Mouse (Mus musculus) telencephalon, adult 2 months (tissue): ENCODE measurements at regions not wholly inside any gene's neighbourhood (a gene's known extent, or its start where the extent isn't known, plus 50 kb on each side); places are given as distances from the start of the nearest gene placed in this dataset.

ENCODE experiments used
- DNase-seq: peaks from one replicate; pipeline ENCODE4 v3.0.0-alpha.2; 2011; ENCODE audit warnings: low read depth, low spot score

DNA sequence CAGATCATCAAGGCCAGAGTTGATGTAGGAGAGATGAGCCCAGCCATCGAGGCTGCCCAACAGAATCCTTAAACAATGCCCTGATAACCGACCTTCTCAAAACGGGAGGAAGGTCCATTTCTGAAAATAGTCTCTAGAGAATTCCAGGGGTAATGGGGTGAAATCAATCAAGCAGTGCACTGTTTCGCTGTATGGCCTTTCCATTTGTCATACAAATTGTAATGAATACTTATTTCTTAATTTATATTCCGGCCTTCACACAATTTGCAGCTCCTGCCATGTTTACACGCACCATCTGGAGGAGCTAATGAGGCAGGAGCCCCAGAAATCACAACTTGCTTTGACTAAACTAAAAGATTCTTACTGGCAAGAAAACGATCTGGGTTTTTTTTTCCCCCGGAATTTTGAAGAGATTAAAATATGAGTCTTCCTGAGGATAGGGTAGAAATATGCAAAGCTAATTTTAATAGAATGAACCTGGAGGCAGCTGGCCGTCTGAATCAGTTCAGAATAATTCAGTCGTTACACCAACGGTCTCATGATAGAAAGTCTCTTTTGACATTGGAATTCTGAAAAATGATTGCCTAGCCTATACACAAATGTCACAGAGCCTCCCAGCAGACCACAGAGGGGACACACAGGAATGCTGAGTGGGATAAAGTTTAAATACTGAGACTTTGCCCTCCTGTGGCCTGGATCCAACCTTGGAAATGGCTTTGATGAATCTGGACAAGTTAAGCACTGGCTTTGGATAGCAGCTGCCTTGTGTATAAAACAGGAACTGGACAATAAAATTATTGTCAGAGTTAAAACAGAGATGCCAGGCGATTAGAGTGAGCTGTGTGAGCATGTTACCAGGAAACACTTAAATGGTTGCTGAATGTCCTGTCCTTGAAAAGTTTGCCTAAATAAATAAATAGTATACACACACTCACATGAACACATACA, 115.0 kb upstream of the Frem1 start:
- peak; percentile 31 for DNase-seq

DNA sequence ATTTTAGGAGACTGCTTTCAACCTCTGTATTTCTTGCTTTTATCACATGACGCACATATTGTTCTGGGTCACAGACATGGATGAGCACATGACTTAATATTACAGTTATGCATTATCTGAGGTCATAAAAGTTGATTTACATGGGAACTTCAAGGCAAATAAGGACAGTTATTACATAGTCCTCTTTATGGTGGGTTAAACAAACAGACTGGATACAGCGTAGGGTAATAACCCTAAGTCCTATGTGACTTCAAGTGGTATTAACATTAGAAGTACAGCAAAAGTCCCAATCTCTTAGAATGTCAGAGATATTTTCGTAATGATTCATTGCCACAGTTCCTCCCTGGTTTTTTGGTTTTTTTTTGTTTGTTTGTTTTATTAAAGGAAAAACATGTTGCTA, 94.6 kb upstream of the Frem1 start:
- no peak for DNase-seq

DNA sequence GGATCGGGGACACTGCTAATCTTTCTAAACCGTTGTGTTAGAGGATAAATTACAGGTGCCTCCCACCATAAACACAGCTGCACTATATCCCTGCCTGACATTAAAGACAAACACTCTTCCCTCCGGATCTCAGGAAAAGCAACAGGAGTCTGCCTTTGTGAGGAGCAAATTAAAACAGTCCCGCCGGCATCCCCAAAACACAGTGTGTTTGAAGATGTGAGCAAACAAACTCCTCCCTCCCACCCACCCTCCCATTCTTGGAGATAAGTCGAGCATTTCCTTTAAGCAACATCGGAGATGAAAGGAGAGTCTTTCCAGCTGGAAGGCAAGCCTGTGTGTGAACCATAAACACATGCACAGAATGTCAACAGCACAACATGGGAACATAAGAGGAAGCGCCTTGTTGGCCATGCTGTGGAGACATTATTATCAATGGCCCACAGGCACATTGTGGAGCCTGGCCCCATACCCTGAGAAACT, 93.6 kb upstream of the Frem1 start:
- no peak for DNase-seq

DNA sequence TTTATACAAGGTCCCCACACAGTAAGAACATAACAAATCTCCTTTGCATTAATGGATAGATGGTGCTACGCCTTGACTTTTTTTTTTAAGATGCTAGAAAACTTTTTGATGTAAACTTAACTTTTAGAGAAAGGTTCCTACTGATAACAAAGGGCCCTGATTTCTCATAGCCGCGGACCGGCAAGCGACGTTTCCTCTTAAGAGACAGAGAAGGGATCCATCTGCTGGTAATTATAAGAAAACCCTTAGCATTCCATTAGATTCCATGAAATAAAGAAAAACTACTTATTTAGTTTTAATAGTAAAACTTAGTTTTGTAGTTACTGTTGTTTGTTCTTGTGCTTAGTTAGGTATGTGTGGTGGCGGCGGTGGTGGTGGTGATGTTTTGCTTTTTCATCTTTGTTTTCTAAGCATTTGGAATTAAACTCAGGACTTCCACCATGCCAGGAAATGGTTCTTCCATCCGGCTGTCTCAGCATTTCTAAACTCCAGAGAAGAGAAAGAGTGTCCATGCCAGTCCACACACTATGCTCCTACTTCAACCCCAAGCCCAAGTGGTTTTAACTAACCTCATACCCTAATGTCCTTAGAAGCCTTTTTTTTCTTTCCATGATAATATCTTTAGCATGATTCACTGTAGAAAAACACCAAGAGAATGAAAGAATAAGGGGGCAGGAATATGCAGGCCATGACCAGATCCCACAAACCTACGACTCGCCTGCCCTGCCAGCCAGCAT, 92.8 kb upstream of the Frem1 start:
- DNase-seq = no peak

DNA sequence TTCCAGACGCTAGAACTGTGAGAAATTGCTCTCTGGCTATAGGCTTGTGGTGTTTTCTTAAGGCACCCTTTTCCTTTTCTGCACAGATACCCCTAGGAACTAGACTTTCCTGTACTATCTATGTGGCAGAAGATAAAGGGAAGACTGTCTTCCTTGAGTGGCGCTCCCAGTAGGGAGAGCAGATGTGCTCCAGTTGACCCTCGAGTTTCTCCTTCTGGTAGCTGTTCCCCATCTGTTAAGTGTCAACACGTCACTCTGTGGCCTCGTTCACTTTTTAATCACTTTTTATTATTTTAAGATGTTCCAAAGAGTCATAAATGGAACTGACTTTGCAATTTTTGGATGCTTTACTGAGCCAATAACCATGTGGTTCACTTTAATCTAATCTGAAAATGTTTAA, 89.6 kb upstream of the Frem1 start:
- DNase-seq = no peak

DNA sequence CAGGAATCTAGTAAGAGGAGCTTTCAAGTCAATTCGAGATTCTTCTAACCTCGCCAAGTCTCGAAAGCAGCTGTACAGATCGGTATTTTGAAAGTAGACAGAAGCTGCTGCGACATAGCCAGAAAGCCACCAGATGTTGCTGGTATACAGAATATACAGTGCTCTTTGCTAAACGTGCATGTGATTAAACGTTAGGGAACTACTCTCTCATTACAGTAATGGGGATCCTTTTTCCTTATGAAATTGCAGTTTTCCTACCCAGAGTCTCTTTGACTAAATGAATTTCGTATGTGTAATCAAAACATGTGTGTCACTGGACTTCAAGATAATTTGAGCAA, 70.5 kb upstream of the Frem1 start:
- DNase-seq = no peak

DNA sequence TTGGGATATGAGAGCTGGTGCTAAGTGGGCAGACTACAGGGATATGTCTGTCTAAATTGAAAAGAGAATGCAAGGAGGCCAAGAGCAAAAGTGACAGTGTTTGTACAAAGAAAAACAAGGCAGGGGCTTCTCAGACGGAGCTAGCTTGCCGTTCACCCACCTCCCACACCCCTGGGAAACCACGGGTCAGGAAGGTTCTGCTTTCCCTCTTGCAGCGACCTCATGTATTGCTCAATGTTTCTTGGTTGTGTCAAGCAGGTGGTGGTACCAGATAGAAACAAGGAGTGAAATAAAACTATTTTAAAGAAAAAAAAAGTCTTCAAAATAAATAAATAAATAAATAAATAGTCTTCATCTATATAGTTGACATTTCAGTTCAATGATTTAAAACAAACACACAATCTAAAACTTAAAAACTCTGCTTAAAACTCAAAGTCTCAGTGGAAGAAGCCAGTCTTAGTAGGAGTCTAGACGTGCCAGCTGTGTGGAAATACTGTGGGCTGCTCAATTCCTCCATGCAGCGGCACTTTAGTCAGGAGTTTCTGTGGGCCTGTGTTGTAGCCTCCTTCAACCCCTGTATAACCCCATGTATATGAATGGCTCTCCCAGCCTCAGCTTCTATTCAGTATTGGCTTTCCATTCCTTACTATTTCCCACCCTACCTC, 70.0 kb upstream of the Frem1 start:
- DNase-seq = no peak

DNA sequence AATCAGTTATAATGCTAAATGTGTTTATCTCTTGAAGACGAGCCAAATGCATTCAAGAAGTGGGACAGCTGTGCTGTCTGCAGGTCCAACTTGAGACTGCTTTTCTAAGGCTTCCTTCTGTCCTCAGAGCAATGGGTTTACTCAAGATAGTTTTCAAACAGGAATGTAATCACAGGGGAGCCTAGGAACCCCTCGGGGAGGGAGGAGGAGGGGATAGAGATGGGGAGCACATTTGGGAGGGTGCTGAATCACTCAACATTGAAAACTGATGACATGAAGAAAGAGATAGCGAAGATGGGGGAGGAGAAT, 56.5 kb upstream of the Frem1 start:
- no peak for DNase-seq

DNA sequence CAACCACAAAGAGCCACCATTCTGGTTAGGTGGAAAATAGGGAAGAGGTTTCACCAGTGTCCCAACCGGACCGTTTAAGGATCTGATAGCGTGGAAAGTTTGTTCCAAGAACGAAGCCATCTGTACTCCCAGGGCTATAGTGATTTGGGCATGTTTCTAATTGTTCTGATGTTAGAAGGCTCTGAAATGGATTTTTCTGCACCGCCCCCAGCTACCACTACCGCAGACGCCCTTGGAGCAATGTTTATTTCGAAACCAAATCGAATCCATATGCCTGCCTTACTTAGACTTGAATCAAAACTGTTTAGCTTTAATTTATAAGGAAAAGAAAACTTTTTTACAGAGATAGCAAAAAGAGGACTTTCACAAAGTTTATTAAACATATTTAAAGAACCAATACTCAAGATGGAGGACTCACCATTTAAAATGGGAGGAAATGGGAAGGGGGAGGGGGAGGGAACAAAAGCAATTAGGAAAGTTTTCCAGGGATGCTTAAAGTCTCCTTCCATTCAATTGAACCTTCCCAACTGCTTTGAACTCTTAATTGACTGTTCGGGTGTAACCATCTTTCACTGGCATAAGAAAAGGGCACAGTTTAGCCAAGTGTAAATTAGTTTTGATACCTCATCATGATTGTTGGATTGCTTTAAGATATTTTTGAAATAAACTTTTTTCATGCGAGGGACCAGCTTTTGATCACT, 56.0 kb upstream of the Frem1 start:
- DNase-seq = no peak

DNA sequence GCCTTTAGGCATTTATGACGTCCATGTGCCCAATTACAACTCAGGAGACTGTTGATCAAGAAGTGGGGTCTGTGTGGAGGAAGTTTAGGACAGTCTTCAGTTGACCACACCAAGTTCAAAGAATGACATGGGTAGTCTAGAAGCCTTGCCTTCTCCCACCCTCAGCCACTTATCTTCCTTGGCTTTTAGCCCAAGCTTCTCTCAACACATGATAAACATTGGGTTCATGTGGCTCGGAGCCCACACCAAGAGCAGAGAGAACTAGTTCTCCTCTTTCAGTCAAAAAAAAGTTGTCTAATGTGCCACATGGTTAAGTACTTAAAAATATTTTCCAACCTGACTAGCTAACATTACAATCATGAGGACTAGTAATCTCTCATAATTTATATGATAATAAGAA, 55.0 kb upstream of the Frem1 start:
- no peak for DNase-seq

DNA sequence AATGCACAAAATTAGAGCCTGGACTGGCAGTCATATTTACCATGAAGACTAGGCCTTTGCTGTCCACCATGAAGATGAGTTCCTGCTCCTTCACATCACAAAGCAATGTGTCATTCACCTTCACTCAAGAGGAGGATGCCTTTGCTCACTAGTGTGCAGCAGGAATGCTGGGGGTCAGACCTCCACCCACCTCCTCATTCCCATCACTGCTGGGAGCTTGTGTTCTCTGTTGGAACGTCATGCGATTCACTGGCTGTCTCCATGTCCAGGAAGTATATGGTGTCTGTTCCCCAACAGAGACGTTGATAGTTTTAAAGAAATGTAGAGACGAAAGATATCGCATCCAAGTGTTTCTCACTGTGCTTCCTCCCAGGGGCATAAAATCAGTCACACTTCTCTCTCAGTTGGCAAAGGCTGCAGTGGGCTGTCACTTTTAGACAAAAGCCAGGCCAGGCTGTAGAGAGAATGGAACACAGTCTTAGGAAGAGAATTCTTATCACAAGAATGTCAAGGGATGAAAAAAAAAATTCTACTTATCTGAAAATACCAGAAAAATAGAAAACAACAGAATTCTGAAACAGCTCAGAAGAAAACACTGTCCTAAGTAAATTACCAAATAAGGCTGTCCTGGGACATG, 52.0 kb upstream of the Frem1 start:
- DNase-seq = no peak

DNA sequence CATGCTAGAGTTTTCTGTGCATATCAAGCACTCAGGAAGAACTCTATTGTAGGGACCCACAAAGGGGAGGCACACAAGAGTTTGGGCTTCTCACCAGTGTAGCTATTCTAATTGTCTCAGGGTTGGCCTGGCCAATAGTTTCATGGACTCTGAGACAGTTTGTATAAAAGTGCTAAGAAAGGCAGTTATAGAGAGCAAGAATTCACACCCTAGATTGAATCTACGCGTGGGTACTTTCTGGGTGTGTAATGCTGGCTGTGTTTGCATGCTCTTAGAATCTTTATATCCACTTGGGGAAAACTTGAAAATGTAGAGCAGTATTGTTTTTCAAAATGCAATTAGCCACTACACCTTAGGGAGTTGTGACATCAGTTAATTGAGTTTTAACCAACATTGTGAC, 50.8 kb upstream of the Frem1 start:
- DNase-seq = peak; percentile 12

DNA sequence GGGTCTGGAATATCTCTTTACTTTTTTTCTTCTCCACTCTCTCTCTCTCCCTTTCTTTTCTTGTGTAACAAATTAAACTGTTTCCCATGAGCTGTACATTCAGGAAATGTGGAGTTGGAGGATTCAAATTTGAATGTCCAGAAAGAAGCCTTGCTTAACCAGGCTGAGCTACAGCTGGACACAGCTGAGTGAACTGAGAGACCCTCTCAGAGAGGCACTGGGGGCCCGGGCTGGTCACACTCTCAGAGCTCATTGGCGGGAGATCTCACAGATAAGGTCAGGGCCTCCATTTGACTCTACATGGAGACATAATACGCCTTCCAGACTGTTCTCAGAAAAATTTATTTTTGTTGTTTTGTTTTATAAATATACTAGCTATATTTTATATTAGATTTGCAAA, 49.9 kb upstream of the Frem1 start:
- no peak for DNase-seq
